Mouse (Mus musculus) 3134 (cell line): ENCODE data around the gene Olfr1369-ps1.
A peak's percentile ranks its signal among the peaks of the same experiment; 100 is the strongest.

Experiments
- DNase-seq: peaks from one replicate; pipeline ENCODE4 v3.0.0-alpha.2; 2011; ENCODE audit warnings: low spot score; ENCODE audit not compliant: insufficient read length; ENCODE audit errors: extremely low read depth

The Olfr1369-ps1 gene

GRCm38 (mm10) chr13:21168371-21169011 lies 57.2 kb downstream of the Olfr1369-ps1 start:
- peak; percentile 35 for DNase-seq
